Mouse (Mus musculus): ENCODE data around the gene Eri3. TPM values are rescaled to one million over a fixed set of nuclear protein-coding genes. Genes with fewer than 3 reads are reported as not detected.

Gene Eri3
- total and polyA plus RNA-seq, 2 experiments from 2014 or later: 97.8 to 119 TPM

DNA sequence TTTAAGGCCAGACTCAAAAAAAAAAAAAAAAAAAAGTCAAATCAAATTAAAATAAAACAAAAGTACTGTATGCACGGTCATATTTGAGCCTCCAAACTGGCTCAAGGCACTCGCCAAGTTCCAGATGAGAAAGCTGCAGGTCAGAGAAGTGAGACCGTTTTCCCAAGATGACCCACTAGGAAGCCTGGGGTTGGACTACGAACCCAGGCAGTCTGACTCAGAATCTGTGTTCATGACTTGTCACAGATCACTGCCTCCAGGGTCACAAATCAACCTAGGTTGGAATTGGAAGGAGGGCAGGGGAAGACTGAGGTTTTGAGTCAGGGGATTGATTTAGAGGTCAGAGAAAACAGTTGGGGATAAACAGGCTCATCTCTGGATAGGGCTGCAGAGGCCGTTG lies 9.6 kb upstream of the Eri3 start:
- ATAC-seq (ENCODE audit: insufficient read depth, low read depth) (no peak), DNase-seq (ENCODE audit: low spot score) (no peak)
- H3K27ac ChIP-seq (ENCODE audit: low read depth): no peak overlapping the region
- no peaks in the 10 kb centered on the region for H3K27me3 ChIP-seq (ENCODE audit: control insufficient read depth, insufficient read depth, low read length)
- no peak overlapping the region for H3K9ac ChIP-seq (replicated peaks; ENCODE audit: low read depth, low read length)
- no peak overlapping the region for H3K4me3 ChIP-seq (ENCODE audit: low read depth, low read length)
- H3K36me3 ChIP-seq (replicated peaks; ENCODE audit: control insufficient read depth, insufficient read depth, low read length): no peaks in the 10 kb centered on the region
- no peaks in the 10 kb centered on the region for H3K4me1 ChIP-seq (ENCODE audit: control insufficient read depth, insufficient read depth)
- H3K4me2 ChIP-seq (ENCODE audit: low read depth, low read length): no peak overlapping the region
- TF ChIP-seq EP300 (IDR thresholded peaks at IDR 0.05; ENCODE audit: low read depth) (no peak), CTCF (IDR thresholded peaks at IDR 0.05; ENCODE audit: low read depth) (no peak)
- WGBS: 78% methylated on average over 5 of the region's 5 CpGs
- no peaks in the 10 kb centered on the region for H3K9me3 ChIP-seq (replicated peaks; ENCODE audit: control insufficient read depth, low read length)

DNA sequence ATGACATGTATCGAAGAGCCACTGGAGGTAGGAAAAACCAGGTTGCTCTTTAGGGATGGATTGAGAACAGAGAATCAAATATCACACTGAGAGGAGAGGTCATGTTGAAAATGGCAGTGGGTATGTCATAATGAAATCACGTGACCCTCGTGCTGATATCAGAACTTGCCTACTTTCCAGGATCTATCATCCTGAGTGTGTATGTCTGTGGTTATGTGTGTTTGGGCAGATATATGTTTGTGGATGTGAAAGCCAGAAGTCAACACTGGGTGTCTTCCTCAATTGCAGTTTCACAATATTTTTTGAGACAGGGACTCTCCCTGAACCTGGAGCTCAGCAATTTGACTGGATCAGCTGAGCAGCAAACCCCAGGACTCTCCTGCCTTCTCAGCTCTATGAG lies 4.7 kb upstream of the Eri3 start:
- TF ChIP-seq EP300 (IDR thresholded peaks at IDR 0.05; ENCODE audit: low read depth) (no peak), CTCF (IDR thresholded peaks at IDR 0.05; ENCODE audit: low read depth) (no peak)
- H3K27ac ChIP-seq (ENCODE audit: low read depth): no peak overlapping the region
- WGBS: 89% methylated on average over 3 of the region's 3 CpGs

DNA sequence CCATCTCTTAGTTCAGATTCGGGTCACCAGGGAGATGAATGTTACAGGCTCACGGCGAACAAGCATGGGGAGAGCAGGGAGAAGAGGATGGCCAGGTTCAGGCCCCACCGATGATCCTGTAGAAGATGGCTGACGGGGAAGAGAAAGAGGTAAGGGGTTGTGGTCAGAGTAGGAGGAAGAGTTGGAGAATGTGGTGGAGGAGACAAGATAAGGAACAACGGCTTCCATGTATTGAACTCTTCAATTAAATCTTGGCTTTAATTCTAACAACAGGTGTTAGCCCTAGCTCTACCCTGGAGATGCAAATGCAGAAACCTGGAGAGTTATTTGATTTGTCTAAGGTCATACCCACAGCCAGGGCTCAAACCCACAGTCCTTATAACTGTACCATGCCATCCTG lies 3.5 kb upstream of the Eri3 start:
- Histone ChIP-seq H3K4me3 (ENCODE audit: low read depth, low read length) (no peak overlapping the region), H3K4me1 (ENCODE audit: control insufficient read depth, insufficient read depth) (peaks cover 13% of the 10 kb centered on the region), H3K9ac (replicated peaks; ENCODE audit: low read depth, low read length) (no peak overlapping the region), H3K27me3 (ENCODE audit: control insufficient read depth, insufficient read depth, low read length) (no peaks in the 10 kb centered on the region), H3K36me3 (replicated peaks; ENCODE audit: control insufficient read depth, insufficient read depth, low read length) (no peaks in the 10 kb centered on the region), H3K27ac (ENCODE audit: low read depth) (no peak overlapping the region), H3K4me2 (ENCODE audit: low read depth, low read length) (no peak overlapping the region), H3K9me3 (replicated peaks; ENCODE audit: control insufficient read depth, low read length) (no peaks in the 10 kb centered on the region)
- TF ChIP-seq CTCF (IDR thresholded peaks at IDR 0.05; ENCODE audit: low read depth): no peak
- no peak for TF ChIP-seq EP300 (IDR thresholded peaks at IDR 0.05; ENCODE audit: low read depth)
- WGBS: 76% methylated on average over 6 of the region's 6 CpGs
- no peak for ATAC-seq (ENCODE audit: insufficient read depth, low read depth)
- DNase-seq (ENCODE audit: low spot score): no peak

More for the DNA sequence above, 4.7 kb upstream of the Eri3 start:
- DNase-seq (ENCODE audit: low spot score) (no peak), ATAC-seq (ENCODE audit: insufficient read depth, low read depth) (no peak)
- Histone ChIP-seq H3K36me3 (replicated peaks; ENCODE audit: control insufficient read depth, insufficient read depth, low read length) (no peaks in the 10 kb centered on the region), H3K27me3 (ENCODE audit: control insufficient read depth, insufficient read depth, low read length) (no peaks in the 10 kb centered on the region), H3K9ac (replicated peaks; ENCODE audit: low read depth, low read length) (no peak overlapping the region), H3K4me3 (ENCODE audit: low read depth, low read length) (no peak overlapping the region), H3K9me3 (replicated peaks; ENCODE audit: control insufficient read depth, low read length) (no peaks in the 10 kb centered on the region), H3K4me2 (ENCODE audit: low read depth, low read length) (no peak overlapping the region), H3K4me1 (ENCODE audit: control insufficient read depth, insufficient read depth) (peaks cover 4% of the 10 kb centered on the region)

DNA sequence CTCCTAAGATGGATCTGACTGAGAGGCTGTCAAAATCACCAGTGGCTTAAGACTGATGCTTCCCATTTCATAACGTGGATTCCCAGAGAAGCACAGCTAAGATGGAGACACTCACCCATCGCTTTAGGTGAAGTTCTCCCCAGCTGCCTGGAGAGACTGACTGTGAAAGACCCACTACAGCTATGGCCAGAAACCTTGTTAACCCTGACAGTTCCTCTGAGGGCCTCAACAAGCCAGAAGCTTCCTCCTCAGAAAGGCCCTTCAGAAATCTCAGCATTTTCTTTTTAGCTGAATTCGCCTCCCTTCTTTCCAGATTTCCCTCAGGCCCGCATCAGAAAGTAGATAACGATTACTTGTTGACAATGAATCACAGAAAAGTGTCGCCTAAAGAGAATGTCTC lies 589 bp upstream of the Eri3 start:
- TF ChIP-seq EP300 (IDR thresholded peaks at IDR 0.05; ENCODE audit: low read depth): no peak
- no peak for TF ChIP-seq CTCF (IDR thresholded peaks at IDR 0.05; ENCODE audit: low read depth)
- H3K27me3 ChIP-seq (ENCODE audit: control insufficient read depth, insufficient read depth, low read length): no peaks in the 10 kb centered on the region
- H3K9ac ChIP-seq (replicated peaks; ENCODE audit: low read depth, low read length): no peak overlapping the region
- H3K27ac ChIP-seq (ENCODE audit: low read depth): no peak overlapping the region
- peak overlapping the region; percentile 87 for H3K4me3 ChIP-seq (ENCODE audit: low read depth, low read length)
- DNase-seq (ENCODE audit: low spot score) (no peak), ATAC-seq (ENCODE audit: insufficient read depth, low read depth) (no peak)
- H3K4me2 ChIP-seq (ENCODE audit: low read depth, low read length): peak overlapping the region; percentile 31; the same call in 1 of the 2 replicates
- H3K4me1 ChIP-seq (ENCODE audit: control insufficient read depth, insufficient read depth): peaks cover 19% of the 10 kb centered on the region
- H3K36me3 ChIP-seq (replicated peaks; ENCODE audit: control insufficient read depth, insufficient read depth, low read length): 0 out of 2 replicates have a peak, but pooled peaks cover 8% of the 10 kb centered on the region
- no peaks in the 10 kb centered on the region for H3K9me3 ChIP-seq (replicated peaks; ENCODE audit: control insufficient read depth, low read length)
- WGBS: 42% methylated on average over 6 of the region's 6 CpGs

DNA sequence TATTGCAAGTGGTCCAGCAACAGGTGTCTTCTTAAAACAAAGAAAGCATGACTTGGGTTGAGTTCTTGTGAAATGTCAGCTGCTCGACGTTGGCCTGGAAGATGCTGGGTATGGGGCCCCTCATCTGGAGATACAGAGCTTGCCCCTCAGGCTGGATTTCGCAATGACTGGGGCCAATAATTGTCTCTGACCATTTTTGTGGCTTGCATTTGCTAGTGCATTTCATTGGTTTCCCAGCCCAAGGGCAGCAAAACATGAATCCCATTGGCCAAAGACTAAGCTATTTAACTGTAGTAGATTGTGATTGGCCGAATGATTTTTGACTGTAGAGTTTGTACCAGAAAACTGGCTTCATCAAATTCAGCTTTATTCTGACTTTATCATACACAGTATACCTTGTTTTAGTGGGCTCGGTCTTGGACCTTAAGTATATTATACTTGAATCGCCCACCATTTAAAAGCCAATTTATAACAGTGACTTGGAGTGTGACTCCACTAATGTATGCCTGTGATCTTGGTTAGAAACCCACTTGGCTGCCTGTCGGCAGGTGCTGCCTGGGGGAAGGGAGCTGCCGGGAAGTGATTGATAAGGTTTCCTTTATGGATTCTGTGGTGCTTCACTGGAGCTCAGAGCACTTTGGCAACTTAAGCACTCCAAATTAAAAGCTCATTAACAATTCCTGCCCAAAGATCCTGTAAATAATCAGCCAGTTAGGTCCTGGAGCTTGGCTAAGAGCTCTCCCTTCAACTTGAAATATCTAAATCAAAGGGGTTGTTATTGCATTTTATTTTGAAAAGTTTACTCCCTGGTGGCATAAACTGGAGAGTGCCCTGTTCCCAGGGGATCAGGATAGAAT lies 1.2 kb downstream of the Eri3 start:
- DNase-seq (ENCODE audit: low spot score) (no peak), ATAC-seq (ENCODE audit: insufficient read depth, low read depth) (no peak)
- H3K36me3 ChIP-seq (replicated peaks; ENCODE audit: control insufficient read depth, insufficient read depth, low read length): 0 out of 2 replicates have a peak, but pooled peaks cover 8% of the 10 kb centered on the region
- H3K27me3 ChIP-seq (ENCODE audit: control insufficient read depth, insufficient read depth, low read length): no peaks in the 10 kb centered on the region
- H3K4me2 ChIP-seq (ENCODE audit: low read depth, low read length): peak overlapping the region; percentile 94
- H3K9ac ChIP-seq (replicated peaks; ENCODE audit: low read depth, low read length): peak overlapping the region; percentile 84; the same call in 1 of the 2 replicates
- H3K9me3 ChIP-seq (replicated peaks; ENCODE audit: control insufficient read depth, low read length): no peaks in the 10 kb centered on the region
- H3K27ac ChIP-seq (ENCODE audit: low read depth): no peak overlapping the region
- 51% methylated on average over 8 of the region's 8 CpGs for WGBS
- peak overlapping the region; percentile 87 for H3K4me3 ChIP-seq (ENCODE audit: low read depth, low read length)
- TF ChIP-seq CTCF (IDR thresholded peaks at IDR 0.05; ENCODE audit: low read depth) (no peak), EP300 (IDR thresholded peaks at IDR 0.05; ENCODE audit: low read depth) (no peak)
- H3K4me1 ChIP-seq (ENCODE audit: control insufficient read depth, insufficient read depth): peaks cover 19% of the 10 kb centered on the region
